Mouse (Mus musculus) embryonic fibroblast, embryonic 13.5 days (primary cell): ENCODE data around the gene Ptrh1.

Experiments used
- CTCF ChIP-seq: IDR thresholded peaks from 2 replicates; pipeline ENCODE4 v1.5.1; 2011; ENCODE audit warnings: mild to moderate bottlenecking, control low read depth, low read length, moderate library complexity, borderline replicate concordance; ENCODE audit not compliant: insufficient read depth
- POLR2A ChIP-seq: IDR thresholded peaks from 2 replicates; pipeline ENCODE4 v1.6.1; 2011; ENCODE audit warnings: low read depth, mild to moderate bottlenecking, control low read depth, low read length, moderate library complexity

- TF ChIP-seq CTCF, result no peak
- no peak for TF ChIP-seq POLR2A
Observed at GRCm38 (mm10) chr2:32751665-32752033, 23.9 kb upstream of the Ptrh1 start.
